Mouse (Mus musculus): ENCODE measurements around the gene Nup62. TPM values are rescaled to one million over a fixed set of nuclear protein-coding genes. Genes with fewer than 3 reads are reported as not detected.

The Nup62 gene
- polyA plus RNA-seq, 1 experiment: 181 TPM

DNA sequence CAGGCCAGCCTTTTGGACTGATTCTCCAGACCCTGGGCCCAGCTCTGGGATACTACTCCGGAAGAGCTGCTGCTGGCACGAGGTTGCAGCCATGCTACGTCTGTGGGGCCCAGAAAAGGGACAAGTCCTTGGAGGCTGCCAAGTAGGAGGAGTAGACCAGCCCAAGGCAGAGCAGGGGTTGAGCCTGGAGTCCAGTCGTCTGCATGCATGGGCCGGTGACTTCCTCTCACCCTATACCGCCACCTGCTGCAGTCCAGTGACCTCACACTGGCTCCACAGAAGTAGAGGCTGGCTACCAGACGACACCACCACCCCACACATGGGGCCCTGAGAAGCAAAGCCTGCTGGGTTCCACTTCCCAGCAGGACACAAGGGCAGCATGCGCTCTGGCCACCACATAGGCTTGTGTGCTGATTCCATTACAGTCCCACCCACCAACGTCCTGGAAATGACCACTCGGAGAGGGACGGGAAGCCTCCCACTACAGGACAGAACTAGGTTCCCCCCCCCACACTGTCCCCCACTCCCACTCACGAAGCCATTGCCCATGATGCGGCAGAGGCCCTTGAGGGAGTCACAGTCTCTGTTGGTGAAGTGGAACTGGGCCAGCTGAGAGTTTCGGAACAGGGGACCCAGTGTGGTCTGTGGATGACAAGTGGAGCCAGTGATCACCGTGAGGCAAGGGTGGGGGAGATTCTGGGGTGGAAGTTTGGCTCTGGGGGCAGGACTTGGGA is 50.6 kb downstream of the Nup62 start:
- Histone ChIP-seq H3K27ac (ENCODE audit: control insufficient read depth, insufficient read depth, low read depth, low read length) (peak overlapping the region; percentile 46), H3K4me3 (ENCODE audit: control insufficient read depth, low read depth, low read length) (no peak overlapping the region), H3K36me3 (ENCODE audit: control insufficient read depth, insufficient read depth, low read length) (no peaks in the 10 kb centered on the region), H3K27me3 (ENCODE audit: control insufficient read depth, insufficient read depth, low read length) (no peaks in the 10 kb centered on the region), H3K4me1 (ENCODE audit: control insufficient read depth, insufficient read depth, low read length) (peaks cover 23% of the 10 kb centered on the region)
- TF ChIP-seq CTCF (IDR thresholded peaks at IDR 0.05; ENCODE audit: control insufficient read depth, insufficient read depth, insufficient replicate concordance, low read depth, low read length): peak; percentile 16; the same call in 1 of the 2 replicates
- 0 out of 2 replicates have a peak, but pooled peaks have one; percentile 26 for TF ChIP-seq POLR2A (IDR thresholded peaks at IDR 0.05; ENCODE audit: control insufficient read depth, low read depth, low read length)

DNA sequence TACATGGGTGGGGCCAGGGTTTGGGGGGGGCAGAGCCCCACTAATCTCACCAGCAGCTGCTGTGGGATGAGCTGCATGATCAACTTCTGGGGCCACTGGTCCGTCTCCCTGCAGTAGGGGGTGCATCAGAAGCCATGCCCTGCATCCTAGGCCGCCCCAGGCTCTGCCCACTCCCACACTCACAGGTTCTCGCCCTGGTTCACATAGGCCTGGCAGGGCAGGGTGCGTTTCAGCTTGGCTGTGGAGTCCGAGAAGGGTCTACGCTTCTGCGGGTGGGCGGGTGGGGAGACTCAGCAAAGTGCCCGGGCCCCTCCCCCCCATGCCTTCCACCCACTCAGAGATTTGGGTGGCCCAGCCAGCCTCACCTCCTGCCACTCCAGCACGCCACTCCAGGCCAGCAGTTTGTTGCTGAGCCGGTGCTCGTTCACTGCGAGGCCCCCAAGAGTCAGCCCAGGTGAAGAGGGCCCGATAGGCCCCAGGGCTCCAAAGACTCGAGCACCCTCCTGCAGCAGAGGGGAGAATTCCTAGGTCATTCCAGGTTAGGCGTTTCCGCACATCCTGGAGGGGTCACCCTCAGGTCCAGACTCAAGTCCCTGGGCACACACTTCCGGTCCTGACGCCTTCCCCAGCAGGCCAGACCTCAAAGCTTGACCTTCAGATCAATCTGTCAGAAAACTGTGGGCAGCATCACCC is 51.3 kb downstream of the Nup62 start:
- Histone ChIP-seq H3K36me3 (ENCODE audit: control insufficient read depth, insufficient read depth, low read length) (no peaks in the 10 kb centered on the region), H3K4me1 (ENCODE audit: control insufficient read depth, insufficient read depth, low read length) (peaks cover 23% of the 10 kb centered on the region), H3K27ac (ENCODE audit: control insufficient read depth, insufficient read depth, low read depth, low read length) (no peak overlapping the region), H3K27me3 (ENCODE audit: control insufficient read depth, insufficient read depth, low read length) (no peaks in the 10 kb centered on the region), H3K4me3 (ENCODE audit: control insufficient read depth, low read depth, low read length) (no peak overlapping the region)
- TF ChIP-seq POLR2A (IDR thresholded peaks at IDR 0.05; ENCODE audit: control insufficient read depth, low read depth, low read length) (no peak), CTCF (IDR thresholded peaks at IDR 0.05; ENCODE audit: control insufficient read depth, insufficient read depth, insufficient replicate concordance, low read depth, low read length) (no peak)

DNA sequence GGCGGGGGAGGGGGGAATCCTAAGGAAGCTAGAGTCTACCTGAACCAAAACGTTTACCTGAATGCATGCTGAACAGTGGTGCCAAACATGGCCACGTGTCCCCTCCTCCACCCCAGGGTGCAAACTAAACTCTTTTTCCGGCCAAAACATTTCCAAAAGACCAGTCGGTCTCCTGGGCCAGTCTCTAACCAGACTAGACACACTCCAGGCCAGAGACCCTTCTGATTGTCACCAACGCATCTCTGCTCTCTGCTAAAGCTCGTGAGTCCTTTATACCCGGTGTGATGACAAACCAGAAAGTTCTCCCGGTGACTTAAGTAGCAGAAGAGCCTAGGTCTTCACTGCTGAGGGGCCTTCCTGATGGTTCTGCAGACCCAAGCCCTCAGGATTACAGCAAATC is 51.9 kb downstream of the Nup62 start:
- TF ChIP-seq POLR2A (IDR thresholded peaks at IDR 0.05; ENCODE audit: control insufficient read depth, low read depth, low read length) (no peak), CTCF (IDR thresholded peaks at IDR 0.05; ENCODE audit: control insufficient read depth, insufficient read depth, insufficient replicate concordance, low read depth, low read length) (no peak)
- Histone ChIP-seq H3K27ac (ENCODE audit: control insufficient read depth, insufficient read depth, low read depth, low read length) (no peak overlapping the region), H3K4me1 (ENCODE audit: control insufficient read depth, insufficient read depth, low read length) (peaks cover 23% of the 10 kb centered on the region), H3K27me3 (ENCODE audit: control insufficient read depth, insufficient read depth, low read length) (no peaks in the 10 kb centered on the region), H3K36me3 (ENCODE audit: control insufficient read depth, insufficient read depth, low read length) (no peaks in the 10 kb centered on the region), H3K4me3 (ENCODE audit: control insufficient read depth, low read depth, low read length) (peak overlapping the region; percentile 28)

DNA sequence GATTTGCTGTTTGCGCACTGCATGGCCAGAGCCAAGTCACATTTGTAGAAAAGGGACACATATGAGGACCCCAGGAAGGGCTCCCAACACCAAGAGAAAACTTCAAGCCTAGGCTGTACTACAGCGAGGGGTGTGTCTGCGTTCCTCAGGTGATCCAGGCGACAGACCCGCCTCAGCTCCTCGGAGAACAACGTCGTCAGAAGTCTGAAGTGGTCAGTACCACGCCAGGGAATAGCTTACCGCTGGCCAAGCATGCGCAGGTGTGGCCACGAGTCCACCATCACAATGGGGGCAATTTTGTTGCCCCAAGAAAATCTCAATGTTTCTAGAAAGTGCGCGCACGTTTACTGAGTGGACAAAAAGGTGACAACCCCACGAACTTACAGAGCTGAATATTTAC is 52.6 kb downstream of the Nup62 start:
- Histone ChIP-seq H3K27me3 (ENCODE audit: control insufficient read depth, insufficient read depth, low read length) (no peaks in the 10 kb centered on the region), H3K4me3 (ENCODE audit: control insufficient read depth, low read depth, low read length) (peak overlapping the region; percentile 70), H3K4me1 (ENCODE audit: control insufficient read depth, insufficient read depth, low read length) (peaks cover 25% of the 10 kb centered on the region)

DNA sequence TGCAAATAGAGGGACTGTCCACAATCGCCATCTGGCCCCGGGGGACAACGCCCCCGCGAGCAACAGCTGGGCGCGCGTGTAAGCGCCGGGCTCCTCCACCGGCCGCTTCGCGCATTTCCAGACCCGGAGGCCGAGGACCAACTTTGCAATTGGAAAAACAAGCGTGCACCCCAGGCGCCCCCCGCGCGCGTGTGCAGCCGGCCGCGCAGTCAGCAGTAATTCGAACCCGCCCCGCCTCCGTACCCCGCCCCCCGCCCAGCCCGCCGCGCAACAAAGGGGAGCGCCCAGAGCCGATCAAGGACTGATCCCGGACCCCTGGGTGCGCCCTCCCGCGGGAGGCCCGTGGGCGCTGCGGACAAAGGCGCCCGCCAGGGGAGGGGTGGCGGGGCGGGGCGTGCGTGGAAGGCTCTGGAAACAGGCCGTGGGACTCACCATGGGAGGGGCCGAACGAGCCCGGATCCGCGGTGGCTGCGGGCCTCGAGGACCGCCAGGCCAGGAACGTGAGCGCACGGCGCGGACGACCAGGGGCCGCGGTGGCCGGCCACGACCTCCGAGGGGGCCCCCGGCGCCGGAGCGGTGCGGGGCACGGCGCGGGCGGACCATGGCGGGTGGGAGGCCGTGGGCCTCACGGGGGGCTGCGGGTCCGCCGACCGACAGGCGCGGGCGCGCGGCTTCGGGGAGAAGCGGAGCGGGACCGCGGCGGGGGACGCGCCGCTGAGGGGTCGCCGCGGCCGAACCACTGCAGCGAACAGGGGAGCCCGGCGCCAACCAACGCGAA is 53.2 kb downstream of the Nup62 start:
- H3K36me3 ChIP-seq (ENCODE audit: control insufficient read depth, insufficient read depth, low read length): no peaks in the 10 kb centered on the region
- peak overlapping the region; percentile 89 for H3K4me3 ChIP-seq (ENCODE audit: control insufficient read depth, low read depth, low read length)
- peaks cover 25% of the 10 kb centered on the region for H3K4me1 ChIP-seq (ENCODE audit: control insufficient read depth, insufficient read depth, low read length)
- no peaks in the 10 kb centered on the region for H3K27me3 ChIP-seq (ENCODE audit: control insufficient read depth, insufficient read depth, low read length)
- H3K27ac ChIP-seq (ENCODE audit: control insufficient read depth, insufficient read depth, low read depth, low read length): peak overlapping the region; percentile 90
- no peak; the same call in 1 of the 2 replicates for TF ChIP-seq POLR2A (IDR thresholded peaks at IDR 0.05; ENCODE audit: control insufficient read depth, low read depth, low read length)
- TF ChIP-seq CTCF (IDR thresholded peaks at IDR 0.05; ENCODE audit: control insufficient read depth, insufficient read depth, insufficient replicate concordance, low read depth, low read length): no peak

More for the DNA sequence above, 52.6 kb downstream of the Nup62 start:
- peak overlapping the region; percentile 50; the same call in 1 of the 2 replicates for H3K27ac ChIP-seq (ENCODE audit: control insufficient read depth, insufficient read depth, low read depth, low read length)
- no peaks in the 10 kb centered on the region for H3K36me3 ChIP-seq (ENCODE audit: control insufficient read depth, insufficient read depth, low read length)
- TF ChIP-seq POLR2A (IDR thresholded peaks at IDR 0.05; ENCODE audit: control insufficient read depth, low read depth, low read length) (peak; percentile 44; the same call in 1 of the 2 replicates), CTCF (IDR thresholded peaks at IDR 0.05; ENCODE audit: control insufficient read depth, insufficient read depth, insufficient replicate concordance, low read depth, low read length) (no peak)

DNA sequence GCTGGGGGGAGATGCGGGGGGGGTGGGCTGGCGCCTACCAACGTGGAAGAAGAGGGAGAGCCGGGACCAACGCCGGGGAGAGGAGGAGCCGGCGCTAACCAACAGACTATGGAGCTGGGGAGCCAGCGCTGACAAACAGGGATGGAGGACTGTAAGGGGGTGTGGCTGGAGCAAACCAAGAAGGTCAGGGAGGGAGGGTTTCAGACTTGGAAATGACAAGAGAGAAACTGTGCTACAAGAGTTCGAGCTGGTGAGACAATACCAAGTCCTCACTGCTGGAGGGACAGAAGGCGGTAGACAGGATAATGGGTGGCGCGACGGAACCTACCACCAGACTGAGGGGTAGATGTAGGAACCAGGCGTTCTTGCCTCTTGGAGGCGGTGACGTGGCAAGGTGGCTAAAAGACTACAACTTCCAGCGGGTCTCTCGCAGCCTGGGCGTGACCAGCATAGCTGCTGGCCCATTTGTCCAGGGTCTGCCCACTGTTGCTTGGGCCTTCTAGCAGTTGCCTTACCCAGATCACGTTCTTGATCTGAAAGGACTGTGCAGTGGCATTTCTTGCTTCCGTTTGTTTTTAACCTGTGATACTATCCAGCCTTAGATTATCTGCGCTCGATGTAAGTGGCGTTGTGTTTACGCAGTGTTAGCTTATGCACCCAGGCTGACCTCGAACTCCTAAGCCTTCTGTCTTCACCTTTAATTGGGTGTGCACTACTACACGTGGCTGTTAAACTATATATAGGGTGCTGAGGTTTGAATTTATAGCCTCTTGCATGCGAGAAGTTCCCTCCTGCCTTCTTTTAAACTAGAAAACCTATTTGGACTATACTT is 54.0 kb downstream of the Nup62 start, which contains the start of gene Ptov1:
TSS of gene Ptov1 (minus strand) at position 92 of the 832 bp plus-strand sequence.
- peaks cover 21% of the 10 kb centered on the region for H3K4me1 ChIP-seq (ENCODE audit: control insufficient read depth, insufficient read depth, low read length)
- H3K36me3 ChIP-seq (ENCODE audit: control insufficient read depth, insufficient read depth, low read length): no peaks in the 10 kb centered on the region
- H3K27me3 ChIP-seq (ENCODE audit: control insufficient read depth, insufficient read depth, low read length): no peaks in the 10 kb centered on the region
- H3K27ac ChIP-seq (ENCODE audit: control insufficient read depth, insufficient read depth, low read depth, low read length): peak within 1 kb of the TSS; percentile 90
- H3K4me3 ChIP-seq (ENCODE audit: control insufficient read depth, low read depth, low read length): peak within 1 kb of the TSS; percentile 89
- TF ChIP-seq POLR2A (IDR thresholded peaks at IDR 0.05; ENCODE audit: control insufficient read depth, low read depth, low read length): peak; percentile 62
- TF ChIP-seq CTCF (IDR thresholded peaks at IDR 0.05; ENCODE audit: control insufficient read depth, insufficient read depth, insufficient replicate concordance, low read depth, low read length): no peak

All from testis, adult 2 months (tissue).